Mouse (Mus musculus) lung, embryonic 14.5 days (tissue): ENCODE data around the gene Frmd8. TPM values are rescaled to one million over a fixed set of nuclear protein-coding genes. Genes with fewer than 3 reads are reported as not detected.

Source experiments
- ATAC-seq: fragments of 200-750 bp; cut with Nextera tagmentation; 2 replicates; pipeline ENCODE4 v1.8.0; 2017; ENCODE audit warnings: mild to moderate bottlenecking, moderate TSS enrichment, moderate library complexity; ENCODE audit not compliant: insufficient read depth
- DNase-seq: peaks from one replicate; pipeline ENCODE4 v3.0.0-alpha.2; 2015
- H3K27ac ChIP-seq: fragments of 300-500 bp; sonication (generic); 2 replicates; pipeline ENCODE4 v1.5.1; 2014; ENCODE audit warnings: low read depth, mild to moderate bottlenecking, moderate library complexity
- H3K27me3 ChIP-seq: fragments of 300-500 bp; sonication (generic); 2 replicates; pipeline ENCODE4 v1.6.1; 2014; ENCODE audit warnings: low read length, control low read depth; ENCODE audit not compliant: insufficient read depth
- H3K36me3 ChIP-seq: fragments of 300-500 bp; sonication (generic); 2 replicates; pipeline ENCODE4 v1.6.1; 2014; ENCODE audit warnings: control low read depth; ENCODE audit not compliant: insufficient read depth
- H3K4me1 ChIP-seq: fragments of 300-500 bp; sonication (generic); 2 replicates; pipeline ENCODE4 v1.6.1; 2014; ENCODE audit warnings: antibody characterized with exemption, control low read depth; ENCODE audit not compliant: insufficient read depth
- H3K4me2 ChIP-seq: fragments of 300-500 bp; sonication (generic); 2 replicates; pipeline ENCODE4 v1.6.1; 2014; ENCODE audit warnings: mild to moderate bottlenecking
- H3K4me3 ChIP-seq: fragments of 300-500 bp; sonication (generic); 2 replicates; pipeline ENCODE4 v1.5.1; 2014; ENCODE audit warnings: low read depth, low read length
- H3K9ac ChIP-seq: fragments of 300-500 bp; sonication (generic); 2 replicates; pipeline ENCODE4 v1.6.1; 2014
- H3K9me3 ChIP-seq: fragments of 300-500 bp; sonication (generic); 2 replicates; pipeline ENCODE4 v1.6.1; 2016; ENCODE audit warnings: low read depth, low read length, control low read depth
- CTCF ChIP-seq: IDR thresholded peaks from 2 replicates; pipeline ENCODE4 v1.5.1; 2016; ENCODE audit warnings: antibody characterized with exemption, low read depth
- WGBS: fragments of 180-500 bp; shearing (Covaris S2); extraction: QIAGEN DNeasy Blood & Tissue Kit; methylation state at CpG from one replicate; pipeline ENCODE4 v1.1.7; 2014; 5-methylcytosine and 5-hydroxymethylcytosine counted together
- polyA plus RNA-seq: library from polyadenylated mRNA; unstranded; fragments of >200 nt; fragmentation: Nextera tagmentation; extraction: Ambion mirVana; gene quantifications from 2 replicates; pipeline ENCODE4 v1.2.1, GENCODE M21; 2014

The Frmd8 gene
- polyA plus RNA-seq, 1 experiment from 2014 or later = 42.2 TPM

GRCm38 (mm10) chr19:5841389-5841946, 33.6 kb downstream of the Frmd8 start:
- no peaks in the 10 kb centered on the region for H3K36me3 ChIP-seq
- peaks cover 33% of the 10 kb centered on the region for H3K4me1 ChIP-seq
- no peak for TF ChIP-seq CTCF
- H3K4me2 ChIP-seq = peak overlapping the region; percentile 36; the same call in 1 of the 2 replicates
- no peak overlapping the region for H3K9ac ChIP-seq
- 64% methylated on average over 4 of the region's 4 CpGs for WGBS
- H3K4me3 ChIP-seq = no peak overlapping the region
- peak overlapping the region; percentile 14; the same call in 1 of the 2 replicates for H3K27ac ChIP-seq
- no peaks in the 10 kb centered on the region for H3K27me3 ChIP-seq
- ATAC-seq (no peak), DNase-seq (no peak)
- H3K9me3 ChIP-seq = no peaks in the 10 kb centered on the region

- Histone ChIP-seq H3K4me2 (peak overlapping the region; percentile 36; the same call in 1 of the 2 replicates), H3K9me3 (no peaks in the 10 kb centered on the region), H3K4me1 (peaks cover 33% of the 10 kb centered on the region), H3K4me3 (no peak overlapping the region), H3K9ac (no peak overlapping the region), H3K36me3 (no peaks in the 10 kb centered on the region), H3K27me3 (no peaks in the 10 kb centered on the region), H3K27ac (peak overlapping the region; percentile 14; the same call in 1 of the 2 replicates)
- WGBS = 80% methylated on average over 9 of the region's 9 CpGs
- DNase-seq (no peak), ATAC-seq (no peak)
- no peak for TF ChIP-seq CTCF
Observed at GRCm38 (mm10) chr19:5840890-5841388, 34.1 kb downstream of the Frmd8 start.

GRCm38 (mm10) chr19:5840086-5840889, 34.8 kb downstream of the Frmd8 start:
- H3K9me3 ChIP-seq = no peaks in the 10 kb centered on the region
- WGBS = 50% methylated on average over 18 of the region's 18 CpGs
- peak; percentile 69 for DNase-seq
- no peak for ATAC-seq
- TF ChIP-seq CTCF = no peak
- H3K4me1 ChIP-seq = peaks cover 30% of the 10 kb centered on the region
- no peaks in the 10 kb centered on the region for H3K27me3 ChIP-seq
- no peaks in the 10 kb centered on the region for H3K36me3 ChIP-seq
- no peak overlapping the region for H3K27ac ChIP-seq
- H3K4me3 ChIP-seq = no peak overlapping the region
- H3K4me2 ChIP-seq = peak overlapping the region; percentile 21; the same call in 1 of the 2 replicates
- no peak overlapping the region for H3K9ac ChIP-seq

- Histone ChIP-seq H3K4me2 (no peak overlapping the region), H3K27ac (no peak overlapping the region), H3K27me3 (no peaks in the 10 kb centered on the region), H3K4me3 (no peak overlapping the region), H3K4me1 (peaks cover 22% of the 10 kb centered on the region), H3K9me3 (no peaks in the 10 kb centered on the region), H3K9ac (no peak overlapping the region), H3K36me3 (no peaks in the 10 kb centered on the region)
- no peak for DNase-seq
- WGBS = 60% methylated on average over 14 of the region's 14 CpGs
- ATAC-seq = no peak
- TF ChIP-seq CTCF = no peak
Observed at GRCm38 (mm10) chr19:5839317-5840085, 35.6 kb downstream of the Frmd8 start.

GRCm38 (mm10) chr19:5838892-5839165, 36.2 kb downstream of the Frmd8 start:
- Histone ChIP-seq H3K27me3 (no peaks in the 10 kb centered on the region), H3K9ac (no peak overlapping the region), H3K4me1 (peaks cover 20% of the 10 kb centered on the region), H3K4me3 (no peak overlapping the region), H3K27ac (no peak overlapping the region), H3K9me3 (no peaks in the 10 kb centered on the region), H3K36me3 (no peaks in the 10 kb centered on the region), H3K4me2 (no peak overlapping the region)
- TF ChIP-seq CTCF = no peak
- DNase-seq (no peak), ATAC-seq (no peak)
- 83% methylated on average over 4 of the region's 4 CpGs for WGBS

GRCm38 (mm10) chr19:5838136-5838891, 36.8 kb downstream of the Frmd8 start:
- no peak for TF ChIP-seq CTCF
- H3K4me2 ChIP-seq = no peak overlapping the region
- no peak for ATAC-seq

More at GRCm38 (mm10) chr19:5838136-5838891, 36.8 kb downstream of the Frmd8 start:
- H3K9me3 ChIP-seq = no peaks in the 10 kb centered on the region
- no peak overlapping the region for H3K27ac ChIP-seq
- H3K36me3 ChIP-seq = no peaks in the 10 kb centered on the region
- no peak overlapping the region for H3K4me3 ChIP-seq
- no peak overlapping the region for H3K9ac ChIP-seq
- 80% methylated on average over 12 of the region's 12 CpGs for WGBS
- no peaks in the 10 kb centered on the region for H3K27me3 ChIP-seq
- H3K4me1 ChIP-seq = peaks cover 15% of the 10 kb centered on the region
- no peak for DNase-seq
